Mouse (Mus musculus) intestine, embryonic 16.5 days (tissue): ENCODE results near the gene Hoxb7. TPM values are rescaled to one million over a fixed set of nuclear protein-coding genes. Genes with fewer than 3 reads are reported as not detected.
A peak's percentile ranks its signal among the peaks of the same experiment; 100 is the strongest.

Experiments
- ATAC-seq: fragments of 200-750 bp; cut with Nextera tagmentation; 2 replicates; pipeline ENCODE4 v1.8.0; 2017; ENCODE audit warnings: moderate TSS enrichment, moderate library complexity
- H3K27ac ChIP-seq: fragments of 300-500 bp; sonication (generic); 2 replicates; pipeline ENCODE4 v1.5.1; 2014; ENCODE audit warnings: mild to moderate bottlenecking, low read length
- H3K27me3 ChIP-seq: fragments of 300-500 bp; sonication (generic); replicated peaks from 2 replicates; pipeline ENCODE4 v1.6.1; 2014; ENCODE audit warnings: low read length, control low read depth, mixed read lengths; ENCODE audit not compliant: control insufficient read depth, insufficient read depth
- H3K36me3 ChIP-seq: fragments of 300-500 bp; sonication (generic); 2 replicates; pipeline ENCODE4 v1.6.1; 2014; ENCODE audit warnings: low read length, control low read depth; ENCODE audit not compliant: control insufficient read depth, insufficient read depth
- H3K4me1 ChIP-seq: fragments of 300-500 bp; sonication (generic); 2 replicates; pipeline ENCODE4 v1.6.1; 2014; ENCODE audit warnings: low read length, control low read depth, mixed read lengths; ENCODE audit not compliant: control insufficient read depth, insufficient read depth
- H3K4me2 ChIP-seq: fragments of 300-500 bp; sonication (generic); 2 replicates; pipeline ENCODE4 v1.6.1; 2014; ENCODE audit warnings: low read depth, low read length, control low read depth
- H3K4me3 ChIP-seq: fragments of 300-500 bp; sonication (generic); 2 replicates; pipeline ENCODE4 v1.5.1; 2014; ENCODE audit warnings: mild to moderate bottlenecking, low read length
- H3K9ac ChIP-seq: fragments of 300-500 bp; sonication (generic); 2 replicates; pipeline ENCODE4 v1.6.1; 2014; ENCODE audit warnings: low read depth, low read length
- H3K9me3 ChIP-seq: fragments of 300-500 bp; sonication (generic); 2 replicates; pipeline ENCODE4 v1.6.1; 2016; ENCODE audit warnings: low read length, control low read depth; ENCODE audit not compliant: control insufficient read depth
- WGBS: fragments of 180-500 bp; shearing (Covaris S2); extraction: QIAGEN DNeasy Blood & Tissue Kit; methylation state at CpG from one replicate; pipeline ENCODE4 v1.1.7; 2014; 5-methylcytosine and 5-hydroxymethylcytosine counted together
- polyA plus RNA-seq: library from polyadenylated mRNA; unstranded; fragments of >200 nt; fragmentation: Nextera tagmentation; extraction: Ambion mirVana; gene quantifications from 2 replicates; pipeline ENCODE4 v1.2.1, GENCODE M21; 2015

Hoxb7 gene
- polyA plus RNA-seq = 10.0 and 11.3 TPM in 2 replicates

GRCm38 (mm10) chr11:96285771-96286738 lies at the start of gene Hoxb7:
Gene Hoxb7 (plus strand): TSS chr11:96286623.
- peak within 1 kb of the TSS; percentile 61 for H3K4me3 ChIP-seq
- peak within 1 kb of the TSS; percentile 77 for H3K4me2 ChIP-seq
- H3K4me1 ChIP-seq = peaks cover 15% of the 10 kb centered on the region; the same call in 1 of the 2 replicates
- no peak for ATAC-seq
- peak within 1 kb of the TSS; percentile 90 for H3K27ac ChIP-seq
- 2% methylated on average over 43 of the region's 43 CpGs for WGBS
- peaks cover 39% of the 10 kb centered on the region for H3K27me3 ChIP-seq
- no peaks in the 10 kb centered on the region for H3K9me3 ChIP-seq
- H3K36me3 ChIP-seq = no peaks in the 10 kb centered on the region
- H3K9ac ChIP-seq = peak within 1 kb of the TSS; percentile 83

DNA sequence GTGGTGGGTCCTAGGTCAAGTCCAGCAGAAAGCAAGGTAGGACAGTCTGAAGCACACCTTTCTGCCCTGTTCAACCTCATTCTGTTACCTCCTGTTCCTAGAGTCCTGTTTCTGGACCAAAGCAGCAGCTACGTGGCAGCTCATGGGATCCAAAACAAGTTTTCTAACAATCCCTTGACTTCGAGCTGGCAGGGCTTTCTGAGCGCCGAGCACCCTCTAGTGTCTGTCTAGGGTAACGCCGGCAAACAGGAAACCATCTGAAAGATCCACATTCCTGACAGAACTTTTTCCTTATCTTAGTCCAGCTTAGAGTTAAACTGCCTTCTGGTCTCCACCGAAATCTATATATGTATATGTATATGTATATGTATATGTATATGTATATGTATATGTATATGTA lies 46.2 kb upstream of the Hoxb7 start:
- H3K4me1 ChIP-seq = no peaks in the 10 kb centered on the region
- H3K27me3 ChIP-seq = peaks cover 8% of the 10 kb centered on the region; the same call in 1 of the 2 replicates
- no peak overlapping the region for H3K4me3 ChIP-seq
- WGBS = 2% methylated on average over 7 of the region's 7 CpGs
- no peaks in the 10 kb centered on the region for H3K36me3 ChIP-seq
- H3K27ac ChIP-seq = no peak overlapping the region
- no peak for ATAC-seq
- no peaks in the 10 kb centered on the region for H3K9me3 ChIP-seq
- H3K9ac ChIP-seq = no peak overlapping the region
- no peak overlapping the region for H3K4me2 ChIP-seq

DNA sequence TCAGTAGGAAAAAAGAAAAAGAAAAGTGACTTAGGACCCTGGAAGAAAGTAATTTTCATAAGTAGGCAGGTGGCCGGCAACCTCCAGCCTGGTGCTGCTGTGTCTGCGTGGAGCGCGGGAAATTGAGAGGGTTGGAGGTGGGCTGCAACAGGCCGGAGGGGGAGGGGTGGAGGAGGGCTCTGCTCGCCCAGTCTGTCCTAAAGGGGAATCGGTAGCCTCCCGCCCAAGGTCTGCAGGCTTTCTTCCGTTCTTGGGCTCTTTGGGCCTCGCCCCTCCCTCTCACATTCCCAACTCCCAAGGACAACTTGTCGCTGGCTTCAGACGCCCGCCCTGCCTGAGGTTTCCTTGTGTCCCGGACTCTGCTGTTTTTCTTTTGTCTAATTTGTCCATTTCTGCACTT lies 35.5 kb upstream of the Hoxb7 start:
- no peak overlapping the region for H3K4me3 ChIP-seq
- no peaks in the 10 kb centered on the region for H3K36me3 ChIP-seq
- 3% methylated on average over 14 of the region's 14 CpGs for WGBS
- no peak overlapping the region for H3K4me2 ChIP-seq
- no peak overlapping the region for H3K27ac ChIP-seq
- no peak for ATAC-seq
- H3K4me1 ChIP-seq = peaks cover 3% of the 10 kb centered on the region; the same call in 1 of the 2 replicates
- H3K9ac ChIP-seq = peak overlapping the region; percentile 37; the same call in 1 of the 2 replicates
- H3K27me3 ChIP-seq = peaks cover 66% of the 10 kb centered on the region
- H3K9me3 ChIP-seq = no peaks in the 10 kb centered on the region

- Histone ChIP-seq H3K4me3 (peak overlapping the region; percentile 38), H3K4me2 (no peak overlapping the region), H3K36me3 (no peaks in the 10 kb centered on the region), H3K27me3 (peaks cover 67% of the 10 kb centered on the region), H3K9me3 (no peaks in the 10 kb centered on the region), H3K9ac (peak overlapping the region; percentile 42; the same call in 1 of the 2 replicates), H3K27ac (no peak overlapping the region), H3K4me1 (peaks cover 3% of the 10 kb centered on the region; the same call in 1 of the 2 replicates)
- WGBS = 1% methylated on average over 46 of the region's 46 CpGs
- ATAC-seq = peak; percentile 38; the same call in 1 of the 2 replicates
Observed at GRCm38 (mm10) chr11:96251480-96252031, 34.9 kb upstream of the Hoxb7 start.

GRCm38 (mm10) chr11:96252541-96253120 lies 33.8 kb upstream of the Hoxb7 start:
- Histone ChIP-seq H3K36me3 (no peaks in the 10 kb centered on the region), H3K9ac (0 out of 2 replicates have a peak overlapping the region, but pooled peaks have one; percentile 10), H3K9me3 (no peaks in the 10 kb centered on the region), H3K4me2 (no peak overlapping the region), H3K27me3 (peaks cover 74% of the 10 kb centered on the region), H3K4me3 (peak overlapping the region; percentile 38), H3K4me1 (peaks cover 3% of the 10 kb centered on the region; the same call in 1 of the 2 replicates), H3K27ac (no peak overlapping the region)
- WGBS = 6% methylated on average over 12 of the region's 12 CpGs
- no peak for ATAC-seq

DNA sequence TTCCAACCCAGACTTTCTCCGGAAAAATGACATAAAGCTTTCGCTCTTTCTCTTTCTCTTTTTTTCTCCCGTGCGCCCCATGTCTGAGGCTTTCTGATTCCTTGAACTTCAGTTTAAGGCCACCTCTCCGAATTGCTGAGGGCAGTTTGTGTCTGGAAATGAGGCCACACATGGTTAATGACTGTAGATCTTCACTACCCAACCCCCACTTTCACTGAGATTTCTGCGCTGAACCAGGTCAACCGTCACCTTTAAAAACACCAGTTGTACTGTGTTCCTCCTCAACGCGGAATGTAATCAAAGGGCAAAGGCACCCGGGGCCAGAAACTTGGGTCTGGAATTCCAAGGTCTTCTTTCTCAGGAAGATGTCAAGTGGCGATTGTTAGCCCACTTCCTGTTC lies 32.2 kb upstream of the Hoxb7 start:
- no peak for ATAC-seq
- Histone ChIP-seq H3K9ac (no peak overlapping the region), H3K27ac (no peak overlapping the region), H3K4me3 (peak overlapping the region; percentile 9; the same call in 1 of the 2 replicates), H3K4me2 (no peak overlapping the region), H3K27me3 (peaks cover 87% of the 10 kb centered on the region), H3K9me3 (no peaks in the 10 kb centered on the region), H3K36me3 (no peaks in the 10 kb centered on the region), H3K4me1 (peaks cover 3% of the 10 kb centered on the region; the same call in 1 of the 2 replicates)
- 4% methylated on average over 11 of the region's 11 CpGs for WGBS

DNA sequence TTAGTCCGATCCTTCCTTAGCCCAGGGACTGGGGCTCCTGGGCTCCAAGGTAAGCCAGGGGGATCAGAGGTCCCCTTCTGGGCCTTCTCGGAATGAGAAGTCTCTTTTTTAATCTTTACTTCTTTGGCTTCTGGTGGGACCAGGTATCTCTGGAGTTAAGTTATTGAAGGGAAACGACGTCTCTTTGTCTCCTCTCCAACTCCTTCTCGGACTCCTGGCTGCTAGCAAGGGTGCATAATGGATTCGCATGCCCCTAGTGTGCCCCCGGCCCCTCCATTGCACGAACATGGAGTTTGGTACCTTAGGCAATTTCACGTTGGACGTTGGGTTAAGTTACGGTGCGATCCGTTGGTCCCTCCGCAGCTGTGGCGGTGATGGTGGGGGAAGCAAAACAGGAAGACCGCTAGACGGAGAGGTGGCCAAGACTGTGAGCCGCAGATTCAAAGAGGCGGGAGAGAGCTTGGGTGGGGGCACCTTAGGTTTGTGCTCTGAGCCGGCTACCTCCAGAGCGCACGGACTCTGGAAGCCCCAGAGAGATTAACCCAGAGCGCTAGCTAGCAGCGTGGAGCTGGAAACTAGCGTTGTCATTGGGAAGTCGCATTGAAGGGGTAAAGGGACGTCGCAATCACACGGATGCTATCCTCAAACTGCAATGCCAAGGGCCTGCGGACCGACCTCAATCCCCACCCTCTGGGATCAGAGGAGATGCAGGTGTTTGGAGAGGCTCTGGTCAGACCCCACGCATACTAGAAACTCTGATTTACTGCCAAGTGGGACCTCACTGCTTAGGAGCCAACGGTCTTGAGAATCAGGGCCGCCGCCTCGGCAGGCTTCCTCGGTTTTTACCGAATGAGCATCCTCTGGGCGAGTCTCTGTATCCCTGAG lies 31.1 kb upstream of the Hoxb7 start:
- no peak overlapping the region for H3K27ac ChIP-seq
- peaks cover 86% of the 10 kb centered on the region for H3K27me3 ChIP-seq
- 3% methylated on average over 39 of the region's 39 CpGs for WGBS
- 0 out of 2 replicates have a peak overlapping the region, but pooled peaks have one; percentile 13 for H3K4me2 ChIP-seq
- H3K4me3 ChIP-seq = peak overlapping the region; percentile 15; the same call in 1 of the 2 replicates
- H3K9ac ChIP-seq = no peak overlapping the region
- H3K4me1 ChIP-seq = peaks cover 3% of the 10 kb centered on the region
- no peaks in the 10 kb centered on the region for H3K9me3 ChIP-seq
- ATAC-seq = no peak
- no peaks in the 10 kb centered on the region for H3K36me3 ChIP-seq

- H3K4me2 ChIP-seq = no peak overlapping the region
- no peak overlapping the region for H3K27ac ChIP-seq
Observed at GRCm38 (mm10) chr11:96255996-96256445, 30.4 kb upstream of the Hoxb7 start.

More at GRCm38 (mm10) chr11:96255996-96256445, 30.4 kb upstream of the Hoxb7 start:
- no peaks in the 10 kb centered on the region for H3K36me3 ChIP-seq
- H3K4me1 ChIP-seq = peaks cover 3% of the 10 kb centered on the region
- peaks cover 86% of the 10 kb centered on the region for H3K27me3 ChIP-seq
- no peak overlapping the region for H3K9ac ChIP-seq
- H3K9me3 ChIP-seq = no peaks in the 10 kb centered on the region
- H3K4me3 ChIP-seq = no peak overlapping the region
- 3% methylated on average over 14 of the region's 14 CpGs for WGBS
- no peak for ATAC-seq
